Mouse (Mus musculus) stomach, postnatal 0 days (tissue): ENCODE results near the gene Cpd.

ENCODE experiments used
- CTCF ChIP-seq: IDR thresholded peaks from 2 replicates; pipeline ENCODE4 v1.5.1; 2016; ENCODE audit warnings: antibody characterized with exemption, low read depth, mild to moderate bottlenecking, moderate library complexity
- EP300 ChIP-seq: optimal IDR thresholded peaks from 2 replicates; pipeline ENCODE3; 2016; ENCODE audit warnings: antibody characterized with exemption

DNA sequence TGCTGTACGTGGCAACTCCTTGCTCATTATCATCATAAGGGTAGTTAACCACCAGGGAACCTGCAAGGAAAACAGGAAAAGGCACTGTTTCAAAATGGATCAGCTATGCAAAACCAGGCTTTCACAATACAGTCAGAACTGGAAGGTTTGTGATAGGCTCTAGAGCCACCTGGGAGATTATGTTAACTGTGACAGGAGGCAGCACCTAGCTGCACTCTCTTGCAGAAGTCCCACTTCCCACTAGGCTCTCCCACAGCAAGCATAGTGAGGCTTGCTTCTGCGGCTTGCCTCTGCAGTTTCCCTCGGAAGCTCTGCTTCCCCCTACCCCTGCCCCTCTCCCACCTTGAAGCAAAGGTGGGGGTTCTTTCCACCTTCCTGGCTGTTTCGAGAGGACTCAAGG is 40.8 kb downstream of the Cpd start:
- TF ChIP-seq CTCF (no peak), EP300 (no peak)
